Mouse (Mus musculus) forebrain, embryonic 13.5 days (tissue): ENCODE results near the gene Spns3. TPM values are rescaled to one million over a fixed set of nuclear protein-coding genes. Genes with fewer than 3 reads are reported as not detected.

Experiments used
- ATAC-seq: fragments of 200-750 bp; cut with Nextera tagmentation; 2 replicates; pipeline ENCODE4 v1.8.0; 2017
- H3K27ac ChIP-seq: fragments of 300-500 bp; sonication (generic); 2 replicates; pipeline ENCODE4 v1.5.1; 2015; ENCODE audit warnings: inconsistent platforms, mild to moderate bottlenecking, moderate library complexity
- H3K27me3 ChIP-seq: fragments of 300-500 bp; sonication (generic); 2 replicates; pipeline ENCODE4 v1.6.1; 2015; ENCODE audit warnings: mild to moderate bottlenecking, inconsistent platforms
- H3K36me3 ChIP-seq: fragments of 300-500 bp; sonication (generic); 2 replicates; pipeline ENCODE4 v1.6.1; 2015; ENCODE audit warnings: mild to moderate bottlenecking, inconsistent platforms; ENCODE audit not compliant: poor library complexity, severe bottlenecking
- H3K4me1 ChIP-seq: fragments of 300-500 bp; sonication (generic); 2 replicates; pipeline ENCODE4 v1.6.1; 2015; ENCODE audit warnings: inconsistent platforms
- H3K4me2 ChIP-seq: fragments of 300-500 bp; sonication (generic); 2 replicates; pipeline ENCODE4 v1.6.1; 2015; ENCODE audit warnings: inconsistent platforms, mild to moderate bottlenecking, moderate library complexity
- H3K4me3 ChIP-seq: fragments of 300-500 bp; sonication (generic); 2 replicates; pipeline ENCODE4 v1.5.1; 2015; ENCODE audit warnings: mild to moderate bottlenecking, inconsistent platforms
- H3K9ac ChIP-seq: fragments of 300-500 bp; sonication (generic); 2 replicates; pipeline ENCODE4 v1.6.1; 2015; ENCODE audit warnings: mild to moderate bottlenecking, inconsistent platforms
- H3K9me3 ChIP-seq: fragments of 300-500 bp; sonication (generic); replicated peaks from 2 replicates; pipeline ENCODE4 v1.6.1; 2016; ENCODE audit warnings: inconsistent platforms
- WGBS: fragments of 180-500 bp; shearing (Covaris S2); methylation state at CpG from one replicate; pipeline ENCODE4 v1.1.7; 2015; 5-methylcytosine and 5-hydroxymethylcytosine counted together
- polyA plus RNA-seq: library from polyadenylated mRNA; unstranded; fragments of >200 nt; fragmentation: Nextera tagmentation; extraction: Ambion mirVana; gene quantifications from 2 replicates; pipeline ENCODE4 v1.2.1, GENCODE M21; 2015

Spns3 gene
- polyA plus RNA-seq, 1 experiment from 2014 or later, result not detected

GRCm38 (mm10) chr11:72573819-72574218, 23.5 kb upstream of the Spns3 start:
- no peak overlapping the region for H3K27ac ChIP-seq
- no peak overlapping the region for H3K4me3 ChIP-seq
- WGBS, result 97% methylated on average over 1 of the region's 1 CpGs
- no peaks in the 10 kb centered on the region for H3K36me3 ChIP-seq
- peaks cover 3% of the 10 kb centered on the region; the same call in 1 of the 2 replicates for H3K27me3 ChIP-seq
- ATAC-seq, result no peak
- H3K4me2 ChIP-seq, result no peak overlapping the region
- H3K9me3 ChIP-seq, result no peaks in the 10 kb centered on the region
- H3K9ac ChIP-seq, result no peak overlapping the region
- peaks cover 15% of the 10 kb centered on the region for H3K4me1 ChIP-seq

- H3K9me3 ChIP-seq, result no peaks in the 10 kb centered on the region
- H3K27ac ChIP-seq, result no peak overlapping the region
- H3K36me3 ChIP-seq, result no peaks in the 10 kb centered on the region
- ATAC-seq, result peak; percentile 70
- 5% methylated on average over 18 of the region's 18 CpGs for WGBS
- peak overlapping the region; percentile 21; the same call in 1 of the 2 replicates for H3K4me3 ChIP-seq
- peak overlapping the region; percentile 49 for H3K4me2 ChIP-seq
- H3K27me3 ChIP-seq, result peaks cover 3% of the 10 kb centered on the region; the same call in 1 of the 2 replicates
- H3K9ac ChIP-seq, result peak overlapping the region; percentile 22; the same call in 1 of the 2 replicates
- H3K4me1 ChIP-seq, result no peaks in the 10 kb centered on the region
Observed at GRCm38 (mm10) chr11:72570319-72570979, 20.1 kb upstream of the Spns3 start.

- no peaks in the 10 kb centered on the region for H3K9me3 ChIP-seq
- no peaks in the 10 kb centered on the region for H3K4me1 ChIP-seq
- no peak overlapping the region for H3K9ac ChIP-seq
- 69% methylated on average over 11 of the region's 11 CpGs for WGBS
- no peak overlapping the region for H3K4me3 ChIP-seq
- ATAC-seq, result no peak
- H3K27me3 ChIP-seq, result peaks cover 3% of the 10 kb centered on the region; the same call in 1 of the 2 replicates
- H3K27ac ChIP-seq, result no peak overlapping the region
- no peaks in the 10 kb centered on the region for H3K36me3 ChIP-seq
- peak overlapping the region; percentile 49; the same call in 1 of the 2 replicates for H3K4me2 ChIP-seq
Observed at GRCm38 (mm10) chr11:72569671-72570318, 19.5 kb upstream of the Spns3 start.

- H3K4me2 ChIP-seq, result no peak overlapping the region
- 71% methylated on average over 8 of the region's 8 CpGs for WGBS
- no peaks in the 10 kb centered on the region for H3K4me1 ChIP-seq
- no peak overlapping the region for H3K4me3 ChIP-seq
- H3K27me3 ChIP-seq, result peaks cover 3% of the 10 kb centered on the region; the same call in 1 of the 2 replicates
- no peaks in the 10 kb centered on the region for H3K9me3 ChIP-seq
- H3K9ac ChIP-seq, result no peak overlapping the region
- H3K36me3 ChIP-seq, result no peaks in the 10 kb centered on the region
- no peak for ATAC-seq
- H3K27ac ChIP-seq, result no peak overlapping the region
Observed at GRCm38 (mm10) chr11:72569051-72569450, 18.7 kb upstream of the Spns3 start.

- Histone ChIP-seq H3K9me3 (no peaks in the 10 kb centered on the region), H3K27ac (no peak overlapping the region), H3K4me1 (no peaks in the 10 kb centered on the region), H3K36me3 (no peaks in the 10 kb centered on the region), H3K9ac (no peak overlapping the region), H3K27me3 (peaks cover 3% of the 10 kb centered on the region; the same call in 1 of the 2 replicates), H3K4me3 (no peak overlapping the region), H3K4me2 (no peak overlapping the region)
- no peak for ATAC-seq
- WGBS, result 44% methylated on average over 10 of the region's 10 CpGs
Observed at GRCm38 (mm10) chr11:72566816-72567338, 16.6 kb upstream of the Spns3 start.

- peaks cover 1% of the 10 kb centered on the region; the same call in 1 of the 2 replicates for H3K27me3 ChIP-seq
- ATAC-seq, result no peak
- no peaks in the 10 kb centered on the region for H3K4me1 ChIP-seq
- no peak overlapping the region for H3K4me2 ChIP-seq
- H3K27ac ChIP-seq, result no peak overlapping the region
- H3K9ac ChIP-seq, result no peak overlapping the region
- 82% methylated on average over 7 of the region's 7 CpGs for WGBS
- H3K9me3 ChIP-seq, result no peaks in the 10 kb centered on the region
- H3K36me3 ChIP-seq, result no peaks in the 10 kb centered on the region
- H3K4me3 ChIP-seq, result no peak overlapping the region
Observed at GRCm38 (mm10) chr11:72566304-72566703, 16.0 kb upstream of the Spns3 start.

GRCm38 (mm10) chr11:72564232-72564807, 14.0 kb upstream of the Spns3 start:
- H3K4me1 ChIP-seq, result no peaks in the 10 kb centered on the region
- H3K27ac ChIP-seq, result no peak overlapping the region
- 33% methylated on average over 6 of the region's 6 CpGs for WGBS
- no peak overlapping the region for H3K4me2 ChIP-seq
- H3K4me3 ChIP-seq, result no peak overlapping the region
- no peaks in the 10 kb centered on the region for H3K27me3 ChIP-seq
- no peaks in the 10 kb centered on the region for H3K36me3 ChIP-seq
- H3K9ac ChIP-seq, result no peak overlapping the region
- ATAC-seq, result 0 out of 2 replicates have a peak, but pooled peaks have one; percentile 45
- no peaks in the 10 kb centered on the region for H3K9me3 ChIP-seq

- no peak overlapping the region for H3K4me3 ChIP-seq
- no peak overlapping the region for H3K4me2 ChIP-seq
- no peaks in the 10 kb centered on the region for H3K4me1 ChIP-seq
- no peak overlapping the region for H3K9ac ChIP-seq
- H3K27me3 ChIP-seq, result no peaks in the 10 kb centered on the region
- ATAC-seq, result no peak
- H3K36me3 ChIP-seq, result no peaks in the 10 kb centered on the region
- H3K27ac ChIP-seq, result no peak overlapping the region
- 76% methylated on average over 3 of the region's 3 CpGs for WGBS
- H3K9me3 ChIP-seq, result no peaks in the 10 kb centered on the region
Observed at GRCm38 (mm10) chr11:72560661-72561060, 10.4 kb upstream of the Spns3 start.

GRCm38 (mm10) chr11:72558155-72558554, 7.8 kb upstream of the Spns3 start:
- H3K4me1 ChIP-seq, result no peaks in the 10 kb centered on the region
- no peak overlapping the region for H3K9ac ChIP-seq
- H3K36me3 ChIP-seq, result no peaks in the 10 kb centered on the region
- no peak overlapping the region for H3K4me2 ChIP-seq
- H3K9me3 ChIP-seq, result no peaks in the 10 kb centered on the region
- no peaks in the 10 kb centered on the region for H3K27me3 ChIP-seq
- no peak overlapping the region for H3K27ac ChIP-seq
- WGBS, result 69% methylated on average over 5 of the region's 5 CpGs
- no peak for ATAC-seq
- no peak overlapping the region for H3K4me3 ChIP-seq

- Histone ChIP-seq H3K9me3 (no peaks in the 10 kb centered on the region), H3K27ac (no peak overlapping the region), H3K4me3 (no peak overlapping the region), H3K36me3 (no peaks in the 10 kb centered on the region), H3K9ac (no peak overlapping the region), H3K27me3 (no peaks in the 10 kb centered on the region), H3K4me2 (no peak overlapping the region), H3K4me1 (no peaks in the 10 kb centered on the region)
- ATAC-seq, result no peak
- WGBS, result 71% methylated on average over 2 of the region's 2 CpGs
Observed at GRCm38 (mm10) chr11:72556953-72557352, 6.6 kb upstream of the Spns3 start.

GRCm38 (mm10) chr11:72556470-72556869, 6.2 kb upstream of the Spns3 start:
- Histone ChIP-seq H3K27me3 (no peaks in the 10 kb centered on the region), H3K4me3 (no peak overlapping the region), H3K4me1 (no peaks in the 10 kb centered on the region), H3K9ac (no peak overlapping the region), H3K36me3 (no peaks in the 10 kb centered on the region), H3K4me2 (no peak overlapping the region), H3K9me3 (no peaks in the 10 kb centered on the region), H3K27ac (no peak overlapping the region)
- WGBS, result 97% methylated on average over 4 of the region's 4 CpGs
- no peak for ATAC-seq

GRCm38 (mm10) chr11:72551531-72552105, 1.3 kb upstream of the Spns3 start:
- Histone ChIP-seq H3K4me3 (no peak overlapping the region), H3K4me2 (no peak overlapping the region), H3K27me3 (no peaks in the 10 kb centered on the region), H3K36me3 (no peaks in the 10 kb centered on the region), H3K9me3 (no peaks in the 10 kb centered on the region), H3K27ac (no peak overlapping the region), H3K9ac (no peak overlapping the region), H3K4me1 (no peaks in the 10 kb centered on the region)
- 86% methylated on average over 7 of the region's 7 CpGs for WGBS
- no peak for ATAC-seq
